Mouse (Mus musculus): ENCODE results near the gene Pck1. TPM values are rescaled to one million over a fixed set of nuclear protein-coding genes. Genes with fewer than 3 reads are reported as not detected.

Pck1 gene
- total and polyA plus RNA-seq, 2 experiments from 2014 or later = 0.29 to 1.7 TPM

GRCm38 (mm10) chr2:173126386-173126785 lies 26.5 kb upstream of the Pck1 start:
- TF ChIP-seq EP300 (IDR thresholded peaks at IDR 0.05; ENCODE audit: low read depth) = no peak
- no peak for TF ChIP-seq CTCF (IDR thresholded peaks at IDR 0.05; ENCODE audit: low read depth)
- no peak for DNase-seq (ENCODE audit: low spot score)

GRCm38 (mm10) chr2:173129111-173129510 lies 23.7 kb upstream of the Pck1 start:
- Histone ChIP-seq H3K27me3 (ENCODE audit: control insufficient read depth, insufficient read depth, low read length) (no peaks in the 10 kb centered on the region), H3K4me3 (ENCODE audit: low read depth, low read length) (no peak overlapping the region), H3K4me1 (ENCODE audit: control insufficient read depth, insufficient read depth) (peaks cover 7% of the 10 kb centered on the region; the same call in 1 of the 2 replicates), H3K4me2 (ENCODE audit: low read depth, low read length) (no peak overlapping the region), H3K9ac (replicated peaks; ENCODE audit: low read depth, low read length) (no peak overlapping the region), H3K36me3 (replicated peaks; ENCODE audit: control insufficient read depth, insufficient read depth, low read length) (no peaks in the 10 kb centered on the region), H3K9me3 (replicated peaks; ENCODE audit: control insufficient read depth, low read length) (no peaks in the 10 kb centered on the region), H3K27ac (ENCODE audit: low read depth) (no peak overlapping the region)
- DNase-seq (ENCODE audit: low spot score) = no peak
- WGBS = 66% methylated on average over 2 of the region's 2 CpGs
- ATAC-seq (ENCODE audit: insufficient read depth, low read depth) = no peak
- TF ChIP-seq CTCF (IDR thresholded peaks at IDR 0.05; ENCODE audit: low read depth) (no peak), EP300 (IDR thresholded peaks at IDR 0.05; ENCODE audit: low read depth) (no peak)

More at GRCm38 (mm10) chr2:173126386-173126785, 26.5 kb upstream of the Pck1 start:
- H3K4me3 ChIP-seq (ENCODE audit: low read depth, low read length) = no peak overlapping the region
- no peak overlapping the region for H3K4me2 ChIP-seq (ENCODE audit: low read depth, low read length)
- H3K27me3 ChIP-seq (ENCODE audit: control insufficient read depth, insufficient read depth, low read length) = no peaks in the 10 kb centered on the region
- no peak overlapping the region for H3K27ac ChIP-seq (ENCODE audit: low read depth)
- H3K4me1 ChIP-seq (ENCODE audit: control insufficient read depth, insufficient read depth) = no peaks in the 10 kb centered on the region
- H3K9me3 ChIP-seq (replicated peaks; ENCODE audit: control insufficient read depth, low read length) = no peaks in the 10 kb centered on the region
- 83% methylated on average over 4 of the region's 4 CpGs for WGBS
- H3K9ac ChIP-seq (replicated peaks; ENCODE audit: low read depth, low read length) = no peak overlapping the region
- H3K36me3 ChIP-seq (replicated peaks; ENCODE audit: control insufficient read depth, insufficient read depth, low read length) = no peaks in the 10 kb centered on the region
- ATAC-seq (ENCODE audit: insufficient read depth, low read depth) = no peak

DNA sequence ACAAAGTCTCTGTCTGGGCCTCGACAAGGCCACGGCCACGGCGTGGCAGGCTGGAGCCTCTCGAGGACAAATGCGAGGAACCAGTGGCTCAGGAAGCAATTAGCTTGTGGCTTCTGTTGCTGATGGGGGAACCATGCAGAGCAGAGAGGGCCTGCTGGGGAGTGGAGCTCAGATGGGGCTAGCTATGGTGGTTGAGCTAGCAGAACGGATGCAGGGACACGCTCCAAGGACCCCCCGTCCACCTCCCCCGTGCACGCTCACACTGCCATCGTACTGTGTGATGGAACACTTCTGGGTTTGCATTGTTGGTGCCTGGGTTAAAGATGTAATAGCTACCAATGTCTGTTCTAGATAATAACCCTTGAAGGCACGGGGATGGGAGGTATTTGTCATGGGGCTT lies 20.6 kb upstream of the Pck1 start:
- WGBS = 86% methylated on average over 13 of the region's 13 CpGs
- TF ChIP-seq EP300 (IDR thresholded peaks at IDR 0.05; ENCODE audit: low read depth) (no peak), CTCF (IDR thresholded peaks at IDR 0.05; ENCODE audit: low read depth) (no peak)
- H3K9me3 ChIP-seq (replicated peaks; ENCODE audit: control insufficient read depth, low read length) = no peaks in the 10 kb centered on the region

DNA sequence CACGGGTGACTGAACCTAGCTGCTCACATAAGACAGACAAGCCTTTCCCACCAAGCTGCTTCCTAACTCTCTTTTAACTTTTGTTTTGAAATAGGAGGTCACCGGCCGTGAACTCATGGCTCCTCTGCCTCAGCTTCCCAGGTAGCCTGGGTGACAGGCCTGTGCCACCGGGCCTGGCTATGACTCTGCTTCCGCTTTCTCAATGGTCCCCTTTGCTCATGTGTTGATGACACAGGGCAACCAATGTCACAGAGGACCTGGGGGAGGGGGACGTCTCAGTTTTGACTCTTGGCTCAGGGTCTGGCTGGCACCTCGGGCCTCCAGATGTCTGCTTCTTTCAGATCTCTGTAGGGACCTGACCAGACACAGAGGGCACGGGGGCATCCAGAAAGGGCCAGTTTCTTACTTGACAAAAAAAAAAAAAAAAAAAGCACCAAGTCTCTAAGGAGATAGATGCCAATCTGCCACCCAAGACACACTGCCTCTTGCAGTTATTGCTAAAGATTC lies 20.0 kb upstream of the Pck1 start:
- no peak for DNase-seq (ENCODE audit: low spot score)

More for the DNA sequence above, 20.6 kb upstream of the Pck1 start:
- DNase-seq (ENCODE audit: low spot score) (no peak), ATAC-seq (ENCODE audit: insufficient read depth, low read depth) (no peak)
- H3K9ac ChIP-seq (replicated peaks; ENCODE audit: low read depth, low read length) = no peak overlapping the region
- no peaks in the 10 kb centered on the region for H3K27me3 ChIP-seq (ENCODE audit: control insufficient read depth, insufficient read depth, low read length)
- H3K27ac ChIP-seq (ENCODE audit: low read depth) = no peak overlapping the region
- peaks cover 7% of the 10 kb centered on the region; the same call in 1 of the 2 replicates for H3K4me1 ChIP-seq (ENCODE audit: control insufficient read depth, insufficient read depth)
- H3K36me3 ChIP-seq (replicated peaks; ENCODE audit: control insufficient read depth, insufficient read depth, low read length) = no peaks in the 10 kb centered on the region
- no peak overlapping the region for H3K4me2 ChIP-seq (ENCODE audit: low read depth, low read length)
- no peak overlapping the region for H3K4me3 ChIP-seq (ENCODE audit: low read depth, low read length)

DNA sequence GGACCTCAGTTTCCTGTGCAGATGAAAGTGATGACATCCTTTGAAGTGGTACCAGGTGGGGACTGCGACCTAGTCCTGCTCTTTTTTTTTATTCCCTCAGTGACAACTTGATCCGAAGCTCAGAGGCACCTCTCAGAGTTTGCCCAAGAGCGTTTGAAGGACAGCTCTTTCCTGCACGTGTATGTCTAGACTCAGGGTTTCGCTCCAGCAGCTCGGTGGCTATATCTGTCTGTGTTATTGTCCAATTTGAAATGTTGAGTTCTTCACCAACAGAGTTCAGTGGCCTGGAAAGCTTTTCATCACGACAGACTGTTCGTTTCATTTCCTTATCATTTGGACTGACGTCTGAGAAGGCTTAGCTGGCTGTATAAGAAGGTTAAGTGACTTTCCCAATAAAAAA lies 18.2 kb upstream of the Pck1 start:
- ATAC-seq (ENCODE audit: insufficient read depth, low read depth) (peak; percentile 77), DNase-seq (ENCODE audit: low spot score) (peak; percentile 69)
- WGBS = 11% methylated on average over 9 of the region's 9 CpGs
- peaks cover 11% of the 10 kb centered on the region; the same call in 1 of the 2 replicates for H3K4me1 ChIP-seq (ENCODE audit: control insufficient read depth, insufficient read depth)
- no peaks in the 10 kb centered on the region for H3K9me3 ChIP-seq (replicated peaks; ENCODE audit: control insufficient read depth, low read length)
- H3K4me3 ChIP-seq (ENCODE audit: low read depth, low read length) = no peak overlapping the region
- no peaks in the 10 kb centered on the region for H3K36me3 ChIP-seq (replicated peaks; ENCODE audit: control insufficient read depth, insufficient read depth, low read length)
- TF ChIP-seq EP300 (IDR thresholded peaks at IDR 0.05; ENCODE audit: low read depth) (no peak), CTCF (IDR thresholded peaks at IDR 0.05; ENCODE audit: low read depth) (no peak)
- H3K27me3 ChIP-seq (ENCODE audit: control insufficient read depth, insufficient read depth, low read length) = no peaks in the 10 kb centered on the region
- H3K4me2 ChIP-seq (ENCODE audit: low read depth, low read length) = no peak overlapping the region
- 0 out of 2 replicates have a peak overlapping the region, but pooled peaks have one; percentile 2 for H3K27ac ChIP-seq (ENCODE audit: low read depth)
- no peak overlapping the region for H3K9ac ChIP-seq (replicated peaks; ENCODE audit: low read depth, low read length)

More for the DNA sequence above, 20.0 kb upstream of the Pck1 start:
- Histone ChIP-seq H3K9me3 (replicated peaks; ENCODE audit: control insufficient read depth, low read length) (no peaks in the 10 kb centered on the region), H3K4me1 (ENCODE audit: control insufficient read depth, insufficient read depth) (peaks cover 7% of the 10 kb centered on the region; the same call in 1 of the 2 replicates), H3K27ac (ENCODE audit: low read depth) (no peak overlapping the region), H3K4me3 (ENCODE audit: low read depth, low read length) (no peak overlapping the region), H3K27me3 (ENCODE audit: control insufficient read depth, insufficient read depth, low read length) (no peaks in the 10 kb centered on the region), H3K4me2 (ENCODE audit: low read depth, low read length) (no peak overlapping the region), H3K36me3 (replicated peaks; ENCODE audit: control insufficient read depth, insufficient read depth, low read length) (no peaks in the 10 kb centered on the region), H3K9ac (replicated peaks; ENCODE audit: low read depth, low read length) (no peak overlapping the region)
- WGBS = 77% methylated on average over 8 of the region's 8 CpGs
- no peak for TF ChIP-seq CTCF (IDR thresholded peaks at IDR 0.05; ENCODE audit: low read depth)
- TF ChIP-seq EP300 (IDR thresholded peaks at IDR 0.05; ENCODE audit: low read depth) = no peak
- ATAC-seq (ENCODE audit: insufficient read depth, low read depth) = no peak

Data from heart, postnatal 0 days (tissue).